In genomic region chr10:40141864-40142523, GRCm38 (mm10) we compare ENCODE assay signal across 8 mouse cellular contexts. TPM values are rescaled to one million over a fixed set of nuclear protein-coding genes. Genes with fewer than 3 reads are reported as not detected.
DNase-seq lines count a peak whose midpoint lies in the region; ATAC-seq and TF ChIP-seq lines count a peak whose summit lies in the region.

Slc16a10 (minus strand) TSS chr10:40142258.

- peaks cover 40% of the 10 kb centered on the region for H3K4me1 ChIP-seq in heart, embryonic 13.5 days
- 0 out of 2 replicates have a peak, but pooled peaks cover 9% of the 10 kb centered on the region for H3K4me1 ChIP-seq in kidney, postnatal 0 days (replicated peaks; ENCODE audit: insufficient read depth, low read length)
- H3K4me1 ChIP-seq in liver, adult 2 months (ENCODE audit: control insufficient read depth, insufficient read depth, low read length): peaks cover 15% of the 10 kb centered on the region

- ATAC-seq in CD4-positive, CD25-positive, alpha-beta regulatory T cell, adult 4 months: peak; percentile 98
- ATAC-seq in heart, embryonic 13.5 days (ENCODE audit: extremely low read depth, insufficient number of reproducible peaks, low FRiP score, low TSS enrichment): peak; percentile 97
- peak; percentile 100 for ATAC-seq in kidney, postnatal 0 days (replicated peaks; ENCODE audit: low FRiP score, low read depth)
- ATAC-seq in monocyte, adult 5-6 weeks (replicated peaks; ENCODE audit: insufficient number of reproducible peaks, low FRiP score, low TSS enrichment, poor library complexity, severe bottlenecking): peak; percentile 99

- H3K27ac ChIP-seq in heart, embryonic 13.5 days (replicated peaks): peak within 1 kb of the TSS; percentile 83
- no peak within 1 kb of the TSS for H3K27ac ChIP-seq in kidney, postnatal 0 days
- H3K27ac ChIP-seq in liver, adult 2 months (replicated peaks; ENCODE audit: insufficient read depth, low read depth, low read length): peak within 1 kb of the TSS; percentile 51

- H3K36me3 ChIP-seq in heart, embryonic 13.5 days: no peaks in the 10 kb centered on the region
- no peaks in the 10 kb centered on the region for H3K36me3 ChIP-seq in kidney, postnatal 0 days (ENCODE audit: insufficient read depth, low read length)
- H3K36me3 ChIP-seq in liver, adult 2 months (ENCODE audit: control insufficient read depth, insufficient read depth, low read length): no peaks in the 10 kb centered on the region

- no peaks in the 10 kb centered on the region for H3K9me3 ChIP-seq in heart, embryonic 13.5 days
- no peaks in the 10 kb centered on the region for H3K9me3 ChIP-seq in kidney, postnatal 0 days (replicated peaks; ENCODE audit: low read length)

- under 1% methylated on average over 58 of the region's 76 CpGs for WGBS in heart, embryonic 13.5 days
- WGBS in kidney, postnatal 0 days: under 1% methylated on average over 66 of the region's 76 CpGs
- WGBS in liver, adult 2 months: under 1% methylated on average over 64 of the region's 76 CpGs

- peak; percentile 99 for DNase-seq in c-Kit-negative CD71-positive TER-119-positive erythroid progenitor cells, embryonic 14.5 days (ENCODE audit: low read depth, low spot score)
- peak; percentile 57 for DNase-seq in fibroblast of lung, adult 2 months (ENCODE audit: low read depth)
- peak; percentile 92 for DNase-seq in kidney, postnatal 0 days (ENCODE audit: low spot score)
- DNase-seq in liver, adult 2 months (ENCODE audit: extremely low read depth, low read depth, low spot score): peak; percentile 89
- DNase-seq in spleen, postnatal 36 days (ENCODE audit: low spot score in 2 of 2): peak; percentile 98 to 99

- H3K27me3 ChIP-seq in heart, embryonic 13.5 days (replicated peaks): no peaks in the 10 kb centered on the region
- no peaks in the 10 kb centered on the region for H3K27me3 ChIP-seq in kidney, postnatal 0 days (ENCODE audit: insufficient read depth, low read length)
- H3K27me3 ChIP-seq in liver, adult 2 months (ENCODE audit: control insufficient read depth, insufficient read depth, low read length): no peaks in the 10 kb centered on the region

- TF ChIP-seq CTCF in kidney, postnatal 0 days (IDR thresholded peaks at IDR 0.05; ENCODE audit: low read depth): peak; percentile 48; the same call in 1 of the 2 replicates
- TF ChIP-seq CTCF in liver, adult 2 months (IDR thresholded peaks at IDR 0.05; ENCODE audit: low read depth, low read length): 0 out of 2 replicates have a peak, but pooled peaks have one; percentile 6

- H3K79me2 ChIP-seq in liver, adult 2 months (ENCODE audit: control insufficient read depth, insufficient read depth, low read length): peaks cover 24% of the 10 kb centered on the region

- peak within 1 kb of the TSS; percentile 86 for H3K4me3 ChIP-seq in heart, embryonic 13.5 days
- H3K4me3 ChIP-seq in kidney, postnatal 0 days (replicated peaks; ENCODE audit: low read depth, low read length): peak within 1 kb of the TSS; percentile 60
- H3K4me3 ChIP-seq in liver, adult 2 months (ENCODE audit: insufficient read depth, low read depth, low read length): peak within 1 kb of the TSS; percentile 95

- peak within 1 kb of the TSS; percentile 90 for H3K9ac ChIP-seq in heart, embryonic 13.5 days
- H3K9ac ChIP-seq in kidney, postnatal 0 days (ENCODE audit: low read depth, low read length): peak within 1 kb of the TSS; percentile 74
- peak within 1 kb of the TSS; percentile 90 for H3K9ac ChIP-seq in liver, adult 2 months (ENCODE audit: low read depth, low read length)

- H3K4me2 ChIP-seq in heart, embryonic 13.5 days: peak within 1 kb of the TSS; percentile 89
- H3K4me2 ChIP-seq in kidney, postnatal 0 days (ENCODE audit: low read length): peak within 1 kb of the TSS; percentile 96

- peak; percentile 97 for TF ChIP-seq POLR2A in liver, adult 2 months (IDR thresholded peaks at IDR 0.05; ENCODE audit: extremely low read depth, insufficient read depth, low read length)

RNA-seq across cellular contexts. Expression of gene Slc16a10, which starts in this region (rescaled TPM):
- polyA plus RNA-seq in CD4-positive, CD25-positive, alpha-beta regulatory T cell, adult 4 months (2017; shearing (Covaris generic)): 1 to 10 TPM; 2.5 to 3.0 TPM
- 14.9 and 19.6 TPM in 2 replicates for polyA plus RNA-seq in heart, embryonic 13.5 days (2015; fragmentation: Nextera tagmentation; extraction: Ambion mirVana)
- 10.0 and 10.1 TPM in 2 replicates for polyA plus RNA-seq in kidney, postnatal 0 days (2015; fragmentation: Nextera tagmentation; extraction: Ambion mirVana)
- 72.2 and 76.0 TPM in 2 replicates for total RNA-seq in liver, adult 2 months (2014; rRNA removed)
- 55.4 and 61.4 TPM in 2 replicates for polyA plus RNA-seq in liver, adult 2 months (2012; rRNA removed)
- 19.6 to 23.9 TPM (median 23.2 TPM) in 3 replicates for total RNA-seq in monocyte, adult 5-6 weeks (2017)
